Mouse (Mus musculus): ENCODE measurements around the gene Cep170b.

- no peak for TF ChIP-seq CTCF (IDR thresholded peaks at IDR 0.05; ENCODE audit: control insufficient read depth, insufficient read depth, insufficient replicate concordance, low read depth, low read length)
- no peak for TF ChIP-seq POLR2A (IDR thresholded peaks at IDR 0.05; ENCODE audit: control insufficient read depth, low read depth, low read length)
These were observed 74.7 kb downstream of the Cep170b start for GRCm38 (mm10) chr12:112794998-112795397.

Measured in testis, adult 2 months (tissue).